Mouse (Mus musculus) forebrain, embryonic 15.5 days (tissue): Measurements from ENCODE around the gene Eif4e2. TPM values are rescaled to one million over a fixed set of nuclear protein-coding genes. Genes with fewer than 3 reads are reported as not detected.

ENCODE experiments used
- ATAC-seq: fragments of 200-750 bp; cut with Nextera tagmentation; replicated peaks from 2 replicates; pipeline ENCODE4 v1.8.0; 2017; ENCODE audit warnings: mild to moderate bottlenecking, moderate TSS enrichment, moderate library complexity
- H3K27ac ChIP-seq: fragments of 300-500 bp; sonication (generic); replicated peaks from 2 replicates; pipeline ENCODE4 v1.5.1; 2015; ENCODE audit warnings: mild to moderate bottlenecking, inconsistent platforms
- H3K27me3 ChIP-seq: fragments of 300-500 bp; sonication (generic); 2 replicates; pipeline ENCODE4 v1.6.1; 2015; ENCODE audit warnings: inconsistent platforms
- H3K36me3 ChIP-seq: fragments of 300-500 bp; sonication (generic); 2 replicates; pipeline ENCODE4 v1.6.1; 2015; ENCODE audit warnings: mild to moderate bottlenecking, inconsistent platforms
- H3K4me1 ChIP-seq: fragments of 300-500 bp; sonication (generic); 2 replicates; pipeline ENCODE4 v1.6.1; 2015; ENCODE audit warnings: inconsistent platforms
- H3K4me2 ChIP-seq: fragments of 300-500 bp; sonication (generic); replicated peaks from 2 replicates; pipeline ENCODE4 v1.6.1; 2015; ENCODE audit warnings: mild to moderate bottlenecking, inconsistent platforms
- H3K4me3 ChIP-seq: fragments of 300-500 bp; sonication (generic); 2 replicates; pipeline ENCODE4 v1.5.1; 2015; ENCODE audit warnings: mild to moderate bottlenecking, inconsistent platforms
- H3K9ac ChIP-seq: fragments of 300-500 bp; sonication (generic); replicated peaks from 2 replicates; pipeline ENCODE4 v1.6.1; 2015; ENCODE audit warnings: mild to moderate bottlenecking, inconsistent platforms
- H3K9me3 ChIP-seq: fragments of 300-500 bp; sonication (generic); 2 replicates; pipeline ENCODE4 v1.6.1; 2016; ENCODE audit warnings: inconsistent platforms
- WGBS: fragments of 180-500 bp; shearing (Covaris S2); methylation state at CpG from one replicate; pipeline ENCODE4 v1.1.7; 2015; ENCODE audit warnings: mixed read lengths; 5-methylcytosine and 5-hydroxymethylcytosine counted together
- polyA plus RNA-seq: library from polyadenylated mRNA; unstranded; fragments of >200 nt; fragmentation: Nextera tagmentation; extraction: Ambion mirVana; gene quantifications from 2 replicates; pipeline ENCODE4 v1.2.1, GENCODE M21; 2015

Gene Eif4e2
- polyA plus RNA-seq: 93.5 and 98.5 TPM in 2 replicates

DNA sequence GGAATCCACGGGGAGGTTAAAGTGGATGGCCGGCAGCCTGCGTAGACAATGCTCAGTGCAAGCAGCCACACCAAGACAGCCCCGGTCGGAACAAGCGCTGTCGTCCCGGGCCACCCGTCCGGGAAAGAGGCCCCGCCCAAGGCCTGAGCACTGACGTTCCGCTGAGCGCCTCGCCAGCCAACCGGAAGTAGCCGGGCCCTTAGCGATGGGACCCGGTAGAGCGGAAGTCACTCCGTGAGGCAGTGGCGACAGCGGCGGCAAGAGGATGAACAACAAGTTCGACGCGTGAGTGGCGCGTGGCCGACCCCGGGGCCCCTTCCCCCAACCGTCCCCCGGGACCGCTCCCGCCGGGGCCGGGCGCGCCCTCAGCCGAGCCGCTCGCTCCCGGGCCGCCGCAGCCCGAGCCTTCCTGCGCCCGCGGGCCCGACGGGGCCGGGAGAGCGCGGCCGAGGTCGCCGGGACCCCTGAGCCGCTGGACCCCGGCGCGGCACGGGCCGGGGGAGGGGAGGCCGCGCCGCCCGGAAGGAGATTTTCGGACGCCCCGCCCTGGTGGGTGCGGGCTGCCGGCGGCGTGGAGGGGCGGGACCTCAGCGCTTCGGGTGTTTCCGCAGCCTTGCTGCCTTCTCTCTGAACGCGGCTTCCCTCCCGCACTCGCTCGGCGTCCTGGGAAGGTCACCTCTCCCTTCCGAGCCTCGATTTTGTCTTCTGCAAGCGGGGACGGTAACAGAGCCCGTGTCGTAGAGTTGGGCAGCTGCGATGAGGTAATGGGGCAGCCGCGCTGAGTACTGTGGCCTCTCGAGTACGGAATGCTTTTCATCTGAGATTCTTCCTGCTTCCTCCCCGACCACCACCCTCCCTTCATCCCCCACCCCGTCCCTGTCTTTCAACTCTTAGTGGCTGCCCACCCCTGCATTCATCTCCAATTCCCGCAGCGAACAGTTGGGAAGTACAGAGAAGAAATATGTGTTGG lies at the start of gene Eif4e2:
Eif4e2 (plus strand) TSS at position 180 of the 970 bp plus-strand sequence.
- peak; percentile 97 for ATAC-seq
- Histone ChIP-seq H3K4me3 (peak within 1 kb of the TSS; percentile 98), H3K27ac (peak within 1 kb of the TSS; percentile 97), H3K9me3 (no peaks in the 10 kb centered on the region), H3K9ac (peak within 1 kb of the TSS; percentile 93), H3K36me3 (no peaks in the 10 kb centered on the region), H3K4me1 (peaks cover 45% of the 10 kb centered on the region), H3K4me2 (peak within 1 kb of the TSS; percentile 65), H3K27me3 (no peaks in the 10 kb centered on the region)
- under 1% methylated on average over 98 of the region's 99 CpGs for WGBS

GRCm38 (mm10) chr1:87164164-87164795 lies 49.4 kb upstream of the Eif4e2 start:
- Histone ChIP-seq H3K9me3 (no peaks in the 10 kb centered on the region), H3K36me3 (no peaks in the 10 kb centered on the region), H3K9ac (no peak overlapping the region), H3K4me3 (no peak overlapping the region), H3K4me2 (no peak overlapping the region), H3K4me1 (peaks cover 20% of the 10 kb centered on the region), H3K27me3 (no peaks in the 10 kb centered on the region), H3K27ac (no peak overlapping the region)
- WGBS: 28% methylated on average over 11 of the region's 11 CpGs
- peak; percentile 57 for ATAC-seq

- Histone ChIP-seq H3K9me3 (no peaks in the 10 kb centered on the region), H3K4me3 (no peak overlapping the region), H3K27me3 (no peaks in the 10 kb centered on the region), H3K36me3 (no peaks in the 10 kb centered on the region), H3K27ac (no peak overlapping the region), H3K4me2 (no peak overlapping the region), H3K4me1 (peaks cover 25% of the 10 kb centered on the region), H3K9ac (no peak overlapping the region)
- peak; percentile 21; the same call in 1 of the 2 replicates for ATAC-seq
- WGBS: 31% methylated on average over 9 of the region's 9 CpGs
These were observed 48.9 kb upstream of the Eif4e2 start for GRCm38 (mm10) chr1:87164796-87165184.

DNA sequence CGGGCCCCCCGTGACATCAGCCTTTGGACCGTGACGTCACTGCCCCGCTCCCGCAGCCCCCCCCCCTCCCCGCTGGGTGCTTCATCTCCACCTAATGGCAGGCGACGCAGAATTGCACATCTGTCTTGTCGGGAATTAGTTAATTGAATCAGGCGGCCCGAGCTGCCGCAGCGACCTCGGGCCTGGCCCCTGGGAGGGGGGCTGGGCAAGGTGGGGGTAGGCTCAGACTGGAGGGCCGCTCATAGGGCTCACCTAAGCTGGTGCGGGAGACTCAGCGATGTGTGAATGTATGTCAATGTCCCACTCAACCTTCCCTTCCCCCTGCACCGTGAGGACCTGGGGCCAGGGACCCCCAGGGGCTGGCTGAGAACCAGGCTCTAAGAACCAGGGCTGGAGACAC lies 43.3 kb upstream of the Eif4e2 start:
- Histone ChIP-seq H3K9me3 (no peaks in the 10 kb centered on the region), H3K27me3 (no peaks in the 10 kb centered on the region), H3K4me2 (no peak overlapping the region), H3K4me3 (no peak overlapping the region), H3K9ac (no peak overlapping the region), H3K36me3 (no peaks in the 10 kb centered on the region), H3K27ac (no peak overlapping the region), H3K4me1 (peaks cover 21% of the 10 kb centered on the region)
- 12% methylated on average over 17 of the region's 19 CpGs for WGBS
- ATAC-seq: no peak

- WGBS: 100% methylated on average over 1 of the region's 1 CpGs
- Histone ChIP-seq H3K27ac (no peak overlapping the region), H3K4me1 (peaks cover 30% of the 10 kb centered on the region), H3K4me3 (no peak overlapping the region), H3K4me2 (no peak overlapping the region), H3K27me3 (no peaks in the 10 kb centered on the region), H3K36me3 (no peaks in the 10 kb centered on the region), H3K9me3 (no peaks in the 10 kb centered on the region), H3K9ac (no peak overlapping the region)
- ATAC-seq: no peak
These were observed 42.4 kb upstream of the Eif4e2 start for GRCm38 (mm10) chr1:87171312-87171711.

DNA sequence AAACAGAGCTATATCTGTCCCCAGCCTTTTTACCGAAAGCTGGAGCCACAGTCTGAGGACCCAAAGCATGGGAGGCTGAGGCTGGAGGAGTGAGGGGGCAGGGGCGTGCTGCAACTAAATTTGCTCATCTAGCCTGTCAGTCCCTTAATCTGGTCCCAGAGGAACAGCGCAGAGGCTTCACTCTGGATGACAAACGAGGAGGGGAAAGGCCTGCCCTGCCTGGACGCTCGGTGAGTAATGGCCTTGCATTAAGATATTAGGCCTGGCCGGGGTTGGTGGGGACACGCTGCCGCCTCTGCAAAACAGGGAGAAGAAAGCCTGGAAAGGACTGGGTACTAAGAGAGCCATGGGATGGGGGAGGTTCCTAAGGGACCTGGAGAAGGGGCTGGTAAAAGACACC lies 41.4 kb upstream of the Eif4e2 start:
- Histone ChIP-seq H3K9me3 (no peaks in the 10 kb centered on the region), H3K36me3 (no peaks in the 10 kb centered on the region), H3K4me3 (no peak overlapping the region), H3K4me1 (peaks cover 32% of the 10 kb centered on the region), H3K27me3 (no peaks in the 10 kb centered on the region), H3K4me2 (no peak overlapping the region), H3K27ac (no peak overlapping the region), H3K9ac (no peak overlapping the region)
- 48% methylated on average over 9 of the region's 9 CpGs for WGBS
- ATAC-seq: no peak

DNA sequence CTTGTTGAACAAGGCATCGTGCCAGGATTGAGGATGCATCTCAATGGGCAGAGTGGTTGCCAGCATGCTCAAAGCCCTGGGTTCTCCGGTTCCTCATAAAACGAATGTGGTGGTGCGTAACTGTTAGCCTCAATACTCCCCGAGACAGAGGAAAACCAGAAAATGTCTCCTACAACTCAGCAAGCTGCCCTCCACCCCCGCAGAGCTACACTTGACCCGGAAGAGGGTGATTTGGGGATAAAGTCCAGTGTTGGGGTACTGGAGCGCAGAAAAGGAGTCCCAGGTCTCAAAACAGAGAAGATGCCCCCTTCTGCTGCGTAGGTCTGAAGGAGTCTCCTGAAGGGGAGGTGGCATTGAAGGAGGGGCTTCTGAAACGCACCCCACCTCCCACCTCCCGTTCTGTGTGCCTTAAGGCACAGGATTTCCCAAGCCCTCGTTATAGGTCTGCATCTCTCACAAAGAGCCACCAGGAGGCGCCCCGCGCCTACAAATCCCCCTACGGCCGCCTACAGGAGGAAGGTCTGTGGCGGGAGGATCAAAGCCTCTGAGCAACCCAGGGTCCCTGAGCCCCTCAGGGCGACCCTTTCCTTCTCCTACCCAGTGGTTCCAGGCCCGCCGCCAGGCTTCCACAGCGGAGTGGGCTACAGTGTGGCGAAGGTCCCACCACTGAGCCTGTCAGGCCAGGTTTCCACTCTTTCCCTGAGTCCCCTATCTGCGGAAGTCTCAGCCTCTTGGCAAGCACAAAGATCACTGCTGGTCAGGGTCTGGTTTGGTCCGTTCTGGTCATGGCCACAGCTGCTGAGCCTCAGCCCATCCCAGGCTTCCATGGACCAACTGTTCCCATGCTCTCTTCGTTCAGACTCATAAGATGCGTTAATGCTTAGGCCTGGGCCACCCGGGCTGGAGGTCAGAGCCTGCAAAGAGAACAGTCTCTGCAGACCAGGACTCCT lies 39.4 kb upstream of the Eif4e2 start:
- H3K27ac ChIP-seq: no peak overlapping the region
- H3K4me2 ChIP-seq: no peak overlapping the region
- no peaks in the 10 kb centered on the region for H3K27me3 ChIP-seq
- H3K9ac ChIP-seq: no peak overlapping the region
- no peak overlapping the region for H3K4me3 ChIP-seq
- 23% methylated on average over 28 of the region's 28 CpGs for WGBS
- no peaks in the 10 kb centered on the region for H3K36me3 ChIP-seq
- peak; percentile 7; the same call in 1 of the 2 replicates for ATAC-seq
- no peaks in the 10 kb centered on the region for H3K9me3 ChIP-seq
- H3K4me1 ChIP-seq: peaks cover 25% of the 10 kb centered on the region

DNA sequence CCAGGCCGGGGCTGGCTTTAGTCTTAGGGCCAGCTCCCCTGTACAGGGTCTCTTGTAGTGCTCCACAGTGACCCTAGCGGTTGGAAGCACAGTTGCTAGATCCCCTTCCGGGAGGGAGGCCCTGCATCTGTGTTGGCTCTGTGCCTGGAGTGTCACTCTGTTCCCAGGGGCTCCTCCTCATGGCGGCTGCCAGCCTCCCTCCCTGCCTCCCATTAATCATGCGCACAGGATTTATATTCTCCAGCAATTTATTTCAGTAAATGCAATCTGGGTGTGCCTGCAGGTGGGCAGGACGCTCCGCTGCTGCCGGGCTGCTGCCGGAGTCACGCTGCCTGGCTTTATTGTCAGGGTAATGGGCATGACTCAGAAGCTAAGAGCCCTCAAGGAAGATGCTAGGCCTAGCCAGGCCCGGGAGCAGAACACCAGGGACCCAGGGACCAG lies 37.8 kb upstream of the Eif4e2 start:
- WGBS: 1% methylated on average over 11 of the region's 11 CpGs
- no peaks in the 10 kb centered on the region for H3K36me3 ChIP-seq
- no peaks in the 10 kb centered on the region for H3K27me3 ChIP-seq
- H3K4me3 ChIP-seq: no peak overlapping the region
- 0 out of 2 replicates have a peak overlapping the region, but pooled peaks have one; percentile 21 for H3K4me2 ChIP-seq
- H3K9ac ChIP-seq: no peak overlapping the region
- H3K9me3 ChIP-seq: no peaks in the 10 kb centered on the region
- H3K27ac ChIP-seq: peak overlapping the region; percentile 78
- peak; percentile 80 for ATAC-seq
- H3K4me1 ChIP-seq: peaks cover 12% of the 10 kb centered on the region

DNA sequence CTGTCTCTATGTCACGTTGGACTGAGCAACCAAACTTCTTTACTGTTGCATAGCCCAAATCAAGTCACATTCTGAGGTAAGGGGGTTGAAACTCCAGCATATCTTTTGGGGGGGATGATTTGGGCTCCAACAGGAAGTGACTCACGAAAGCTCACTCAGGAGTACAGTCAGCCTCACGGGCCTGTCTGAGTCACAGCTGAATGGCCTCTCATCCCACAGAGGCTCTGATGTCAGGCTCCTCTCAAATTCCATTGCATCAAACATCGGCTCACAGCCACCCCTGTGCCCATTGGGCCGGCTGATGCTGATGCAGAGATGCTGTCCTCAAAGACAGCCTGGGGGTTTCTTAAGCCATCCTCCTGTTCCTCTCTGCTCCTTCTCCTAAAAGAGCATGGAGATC lies 32.8 kb upstream of the Eif4e2 start:
- Histone ChIP-seq H3K4me2 (no peak overlapping the region), H3K9ac (no peak overlapping the region), H3K9me3 (no peaks in the 10 kb centered on the region), H3K4me1 (peaks cover 20% of the 10 kb centered on the region), H3K27ac (no peak overlapping the region), H3K27me3 (peaks cover 16% of the 10 kb centered on the region), H3K4me3 (no peak overlapping the region), H3K36me3 (no peaks in the 10 kb centered on the region)
- WGBS: 69% methylated on average over 5 of the region's 5 CpGs
- ATAC-seq: no peak

GRCm38 (mm10) chr1:87183013-87183412 lies 30.7 kb upstream of the Eif4e2 start, which contains the start of gene Prss56:
TSS of gene Prss56 (plus strand) at chr1:87183313.
- H3K4me1 ChIP-seq: peaks cover 22% of the 10 kb centered on the region
- no peaks in the 10 kb centered on the region for H3K9me3 ChIP-seq
- H3K4me3 ChIP-seq: no peak within 1 kb of the TSS
- peaks cover 22% of the 10 kb centered on the region for H3K27me3 ChIP-seq
- no peak within 1 kb of the TSS for H3K4me2 ChIP-seq
- no peak within 1 kb of the TSS for H3K27ac ChIP-seq
- no peaks in the 10 kb centered on the region for H3K36me3 ChIP-seq
- WGBS: 50% methylated on average over 9 of the region's 9 CpGs
- ATAC-seq: no peak
- H3K9ac ChIP-seq: no peak within 1 kb of the TSS

- Histone ChIP-seq H3K4me3 (peak overlapping the region; percentile 18; the same call in 1 of the 2 replicates), H3K27me3 (peaks cover 23% of the 10 kb centered on the region), H3K9me3 (no peaks in the 10 kb centered on the region), H3K36me3 (no peaks in the 10 kb centered on the region), H3K4me1 (peaks cover 22% of the 10 kb centered on the region), H3K4me2 (peak overlapping the region; percentile 90), H3K27ac (no peak overlapping the region), H3K9ac (no peak overlapping the region)
- WGBS: 34% methylated on average over 15 of the region's 15 CpGs
- ATAC-seq: no peak
These were observed 29.5 kb upstream of the Eif4e2 start for GRCm38 (mm10) chr1:87183998-87184750.
